Mouse (Mus musculus): ENCODE data around the gene Sohlh1.

GRCm38 (mm10) chr2:25866656-25867055 is 19.6 kb upstream of the Sohlh1 start:
- TF ChIP-seq HCFC1 (IDR thresholded peaks at IDR 0.05; ENCODE audit: borderline replicate concordance, insufficient read depth, low read length), result no peak
- TF ChIP-seq ZC3H11A (IDR thresholded peaks at IDR 0.05; ENCODE audit: borderline replicate concordance, low read depth, low read length), result no peak

Data from ES-E14 (cell line).